Mouse (Mus musculus): ENCODE data around the gene Nipal3. TPM values are rescaled to one million over a fixed set of nuclear protein-coding genes. Genes with fewer than 3 reads are reported as not detected.

Nipal3 gene
- polyA plus RNA-seq (2015; fragmentation: Nextera tagmentation; extraction: Ambion mirVana): 5.8 and 6.3 TPM in 2 replicates

DNA sequence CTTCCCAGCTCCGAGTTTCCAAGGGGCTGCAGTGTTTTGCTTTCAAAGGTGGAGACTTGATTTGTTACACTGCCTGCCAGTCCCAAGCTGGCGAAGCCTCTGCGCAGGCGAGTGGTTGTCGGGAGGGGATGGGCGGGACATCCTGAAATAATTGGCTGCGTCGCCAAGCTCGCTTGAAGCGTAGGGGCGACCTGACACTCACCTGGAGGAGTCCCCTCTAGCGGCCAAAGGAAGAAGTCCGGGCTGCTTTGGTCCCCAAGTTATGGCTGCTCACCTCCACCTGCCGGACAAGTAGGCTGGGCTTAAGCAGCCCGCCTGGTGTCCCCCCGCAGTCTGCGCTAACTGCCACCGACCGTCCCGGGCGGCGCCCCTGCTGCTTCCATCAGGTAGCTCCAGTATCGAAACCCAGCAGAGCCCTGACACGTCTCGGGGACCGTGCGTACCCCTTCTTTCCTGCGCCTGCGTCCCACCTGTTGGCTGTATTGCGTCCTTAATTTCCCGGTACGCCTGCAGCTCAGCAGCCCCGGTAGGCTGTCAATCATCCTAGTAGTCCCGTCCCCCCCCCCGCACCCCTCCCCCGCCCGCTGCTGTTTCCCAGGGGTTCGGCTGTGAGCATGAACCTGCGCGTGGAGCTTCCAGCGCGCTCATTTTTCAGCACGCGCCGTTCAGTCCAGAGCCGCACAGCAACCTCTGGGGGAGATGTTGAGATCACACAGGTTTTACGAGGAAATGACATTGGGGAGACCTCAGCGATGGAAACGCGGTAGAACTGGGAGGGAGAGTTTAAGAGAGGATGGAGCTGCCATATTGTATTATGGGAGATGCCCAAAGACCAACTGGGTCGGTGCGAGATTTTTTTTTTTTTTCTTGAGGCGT lies at the start of gene Nipal3, which contains the start of gene Stpg1:
Gene Nipal3, minus strand, starts transcription at position 518 of the 876 bp plus-strand sequence.
Gene Stpg1, plus strand, starts transcription at position 270 of the 876 bp plus-strand sequence.
- H3K4me1 ChIP-seq (ENCODE audit: control insufficient read depth, insufficient read depth, low read length): peaks cover 5% of the 10 kb centered on the region; the same call in 1 of the 2 replicates
- H3K27me3 ChIP-seq (ENCODE audit: control insufficient read depth, insufficient read depth, low read length): no peaks in the 10 kb centered on the region
- peak; percentile 94 for ATAC-seq (replicated peaks; ENCODE audit: extremely low read depth, insufficient read depth, low FRiP score)
- peak within 1 kb of the TSS; percentile 81 for H3K4me3 ChIP-seq (ENCODE audit: low read length)
- peaks cover 3% of the 10 kb centered on the region; the same call in 1 of the 2 replicates for H3K36me3 ChIP-seq (ENCODE audit: control insufficient read depth, insufficient read depth)
- no peaks in the 10 kb centered on the region for H3K9me3 ChIP-seq (replicated peaks; ENCODE audit: control insufficient read depth, low read length)
- H3K4me2 ChIP-seq (ENCODE audit: low read depth, low read length): peak within 1 kb of the TSS; percentile 82
- peak within 1 kb of the TSS; percentile 79 for H3K9ac ChIP-seq (ENCODE audit: low read length)
- under 1% methylated on average over 53 of the region's 53 CpGs for WGBS
- peak within 1 kb of the TSS; percentile 14 for H3K27ac ChIP-seq (ENCODE audit: low read length)

DNA sequence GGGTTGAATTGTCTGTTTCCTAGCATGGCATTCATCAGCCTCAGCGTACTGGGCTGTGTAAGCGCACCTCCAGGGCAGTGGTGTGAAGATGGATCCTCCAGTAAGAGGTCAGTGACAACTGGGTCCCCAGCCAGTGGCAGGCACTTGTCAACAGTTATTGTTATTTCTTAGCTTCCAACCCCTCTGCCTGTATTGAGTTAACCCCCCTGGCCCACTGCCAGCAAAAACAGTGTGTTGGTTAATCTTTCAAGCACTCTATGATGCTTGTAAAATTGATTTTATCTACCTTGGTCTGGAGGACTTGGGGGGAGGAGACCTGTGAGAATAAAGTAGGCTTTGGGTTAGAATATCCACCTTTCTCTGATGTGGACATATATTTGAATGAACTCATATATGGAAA lies 49.4 kb upstream of the Nipal3 start:
- H3K4me2 ChIP-seq (ENCODE audit: low read depth, low read length): no peak overlapping the region
- no peaks in the 10 kb centered on the region for H3K36me3 ChIP-seq (ENCODE audit: control insufficient read depth, insufficient read depth)
- no peak overlapping the region for H3K4me3 ChIP-seq (ENCODE audit: low read length)
- no peak overlapping the region for H3K9ac ChIP-seq (ENCODE audit: low read length)
- H3K27ac ChIP-seq (ENCODE audit: low read length): peak overlapping the region; percentile 60
- 52% methylated on average over 2 of the region's 2 CpGs for WGBS
- ATAC-seq (replicated peaks; ENCODE audit: extremely low read depth, insufficient read depth, low FRiP score): no peak
- peaks cover 46% of the 10 kb centered on the region for H3K4me1 ChIP-seq (ENCODE audit: control insufficient read depth, insufficient read depth, low read length)
- H3K27me3 ChIP-seq (ENCODE audit: control insufficient read depth, insufficient read depth, low read length): no peaks in the 10 kb centered on the region
- no peaks in the 10 kb centered on the region for H3K9me3 ChIP-seq (replicated peaks; ENCODE audit: control insufficient read depth, low read length)

GRCm38 (mm10) chr4:135540057-135540456 lies 45.2 kb upstream of the Nipal3 start:
- 69% methylated on average over 9 of the region's 9 CpGs for WGBS
- Histone ChIP-seq H3K36me3 (ENCODE audit: control insufficient read depth, insufficient read depth) (no peaks in the 10 kb centered on the region), H3K4me2 (ENCODE audit: low read depth, low read length) (no peak overlapping the region), H3K4me3 (ENCODE audit: low read length) (no peak overlapping the region), H3K27me3 (ENCODE audit: control insufficient read depth, insufficient read depth, low read length) (no peaks in the 10 kb centered on the region; the same call in 1 of the 2 replicates), H3K27ac (ENCODE audit: low read length) (no peak overlapping the region), H3K9me3 (replicated peaks; ENCODE audit: control insufficient read depth, low read length) (no peaks in the 10 kb centered on the region), H3K4me1 (ENCODE audit: control insufficient read depth, insufficient read depth, low read length) (peaks cover 16% of the 10 kb centered on the region), H3K9ac (ENCODE audit: low read length) (no peak overlapping the region)
- ATAC-seq (replicated peaks; ENCODE audit: extremely low read depth, insufficient read depth, low FRiP score): no peak

DNA sequence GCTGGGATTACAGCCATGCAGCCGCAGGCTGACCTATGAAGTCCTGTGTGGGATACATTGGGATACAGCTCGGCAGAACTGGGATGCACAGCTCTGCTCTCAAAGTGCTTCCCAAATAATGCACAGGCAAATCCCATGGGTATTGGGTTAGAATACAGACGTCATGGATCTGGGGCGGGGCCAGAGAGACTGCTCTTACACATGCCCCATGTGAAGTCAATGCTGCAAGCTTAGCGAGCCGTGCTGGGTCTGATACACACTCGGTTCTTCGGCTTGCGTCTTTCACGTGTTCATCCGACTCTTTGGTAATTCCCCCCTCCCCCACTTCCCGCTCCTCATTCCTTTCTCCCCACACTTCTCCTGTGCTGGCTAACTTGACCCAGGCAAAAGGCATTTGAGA lies 44.2 kb upstream of the Nipal3 start:
- Histone ChIP-seq H3K36me3 (ENCODE audit: control insufficient read depth, insufficient read depth) (no peaks in the 10 kb centered on the region), H3K4me2 (ENCODE audit: low read depth, low read length) (no peak overlapping the region), H3K4me3 (ENCODE audit: low read length) (no peak overlapping the region), H3K4me1 (ENCODE audit: control insufficient read depth, insufficient read depth, low read length) (peaks cover 7% of the 10 kb centered on the region), H3K9ac (ENCODE audit: low read length) (no peak overlapping the region), H3K9me3 (replicated peaks; ENCODE audit: control insufficient read depth, low read length) (no peaks in the 10 kb centered on the region), H3K27ac (ENCODE audit: low read length) (no peak overlapping the region), H3K27me3 (ENCODE audit: control insufficient read depth, insufficient read depth, low read length) (no peaks in the 10 kb centered on the region; the same call in 1 of the 2 replicates)
- 82% methylated on average over 12 of the region's 12 CpGs for WGBS
- ATAC-seq (replicated peaks; ENCODE audit: extremely low read depth, insufficient read depth, low FRiP score): no peak

DNA sequence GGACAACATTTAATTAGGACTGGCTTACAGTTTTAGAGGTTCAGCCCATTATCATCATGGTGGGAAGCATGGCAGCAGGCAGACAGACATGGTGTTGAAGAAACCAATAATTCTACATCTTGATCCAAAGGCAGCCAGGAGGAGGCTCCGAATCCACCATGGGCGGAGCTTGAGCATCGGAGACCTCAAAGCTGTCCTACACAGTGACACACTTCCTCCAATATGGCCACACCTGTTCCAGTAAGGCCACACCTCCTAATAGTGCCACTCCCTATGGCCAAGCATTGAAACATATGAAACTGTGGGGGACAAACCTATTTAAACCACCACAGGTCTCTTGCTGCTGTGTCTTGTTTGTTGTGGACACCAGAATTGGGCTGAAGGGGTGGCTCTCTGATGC lies 40.2 kb upstream of the Nipal3 start:
- ATAC-seq (replicated peaks; ENCODE audit: extremely low read depth, insufficient read depth, low FRiP score): no peak
- Histone ChIP-seq H3K9ac (ENCODE audit: low read length) (no peak overlapping the region), H3K36me3 (ENCODE audit: control insufficient read depth, insufficient read depth) (peaks cover 4% of the 10 kb centered on the region; the same call in 1 of the 2 replicates), H3K4me3 (ENCODE audit: low read length) (no peak overlapping the region), H3K4me2 (ENCODE audit: low read depth, low read length) (no peak overlapping the region), H3K4me1 (ENCODE audit: control insufficient read depth, insufficient read depth, low read length) (no peaks in the 10 kb centered on the region), H3K9me3 (replicated peaks; ENCODE audit: control insufficient read depth, low read length) (peaks cover 8% of the 10 kb centered on the region), H3K27ac (ENCODE audit: low read length) (no peak overlapping the region), H3K27me3 (ENCODE audit: control insufficient read depth, insufficient read depth, low read length) (no peaks in the 10 kb centered on the region; the same call in 1 of the 2 replicates)
- 98% methylated on average over 3 of the region's 3 CpGs for WGBS

DNA sequence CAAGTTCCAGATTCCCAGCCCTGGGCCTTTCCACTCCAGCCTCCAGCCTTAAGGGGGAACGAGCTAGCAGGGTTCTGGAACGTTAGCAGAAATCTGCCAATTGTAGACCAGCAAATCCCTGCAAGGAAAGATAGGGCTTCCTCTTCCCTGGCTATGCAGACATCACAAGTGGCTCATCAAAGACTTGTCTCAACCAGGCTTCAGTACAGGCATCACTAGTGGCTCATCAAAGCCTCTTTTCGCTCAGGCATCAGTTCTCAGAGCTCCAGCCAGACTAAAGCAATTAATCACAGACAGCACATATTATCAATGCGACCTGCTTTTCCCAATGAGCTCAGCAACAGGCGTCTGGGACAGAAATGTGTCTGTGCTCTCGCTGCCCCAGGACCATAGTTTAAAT lies 38.2 kb upstream of the Nipal3 start:
- Histone ChIP-seq H3K27me3 (ENCODE audit: control insufficient read depth, insufficient read depth, low read length) (no peaks in the 10 kb centered on the region; the same call in 1 of the 2 replicates), H3K4me2 (ENCODE audit: low read depth, low read length) (no peak overlapping the region), H3K4me3 (ENCODE audit: low read length) (no peak overlapping the region), H3K36me3 (ENCODE audit: control insufficient read depth, insufficient read depth) (peaks cover 4% of the 10 kb centered on the region; the same call in 1 of the 2 replicates), H3K9ac (ENCODE audit: low read length) (no peak overlapping the region), H3K27ac (ENCODE audit: low read length) (no peak overlapping the region), H3K4me1 (ENCODE audit: control insufficient read depth, insufficient read depth, low read length) (no peaks in the 10 kb centered on the region), H3K9me3 (replicated peaks; ENCODE audit: control insufficient read depth, low read length) (peaks cover 8% of the 10 kb centered on the region)
- ATAC-seq (replicated peaks; ENCODE audit: extremely low read depth, insufficient read depth, low FRiP score): no peak
- WGBS: 63% methylated on average over 6 of the region's 6 CpGs

DNA sequence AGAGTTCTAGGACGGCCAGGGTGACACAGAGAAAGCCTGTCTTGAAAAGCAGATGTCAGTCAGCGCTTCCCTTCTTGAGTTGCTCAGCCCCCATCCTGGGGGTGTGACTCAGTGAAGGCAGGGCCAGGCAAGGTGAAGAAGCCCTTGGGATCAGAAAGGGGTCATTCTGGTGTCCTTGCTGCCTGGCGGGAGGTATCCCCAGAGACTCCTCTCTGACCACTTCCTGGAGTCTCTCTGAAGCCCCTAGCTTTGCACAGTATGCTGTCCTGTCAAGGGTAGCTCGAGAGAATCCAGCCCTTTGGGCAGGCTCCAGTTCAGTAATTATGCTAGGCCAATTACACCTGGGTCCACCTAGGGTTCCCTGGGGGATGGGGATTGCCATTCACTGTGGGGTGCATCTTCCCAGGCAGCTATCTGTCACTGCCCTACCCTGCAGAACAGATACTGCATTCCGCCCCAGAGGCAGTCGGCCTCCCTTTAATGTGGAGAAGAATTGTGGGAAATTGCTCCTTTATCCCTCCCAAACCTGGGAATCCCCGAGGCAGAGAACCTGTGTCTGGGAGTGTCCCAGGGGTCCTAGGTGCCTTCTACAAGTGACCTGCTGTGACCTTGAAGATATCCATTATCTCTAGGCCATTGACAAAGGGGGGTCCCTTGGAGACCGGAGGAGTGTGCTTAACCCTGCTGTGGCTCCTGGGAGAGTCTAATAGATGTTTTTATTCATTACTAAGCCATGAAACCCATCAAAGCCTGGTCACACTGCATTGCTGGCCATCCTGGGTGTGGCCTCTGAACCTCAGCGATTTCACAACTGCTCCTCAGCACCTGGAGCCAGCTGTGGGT lies 37.2 kb upstream of the Nipal3 start:
- WGBS: 57% methylated on average over 9 of the region's 9 CpGs
- Histone ChIP-seq H3K27me3 (ENCODE audit: control insufficient read depth, insufficient read depth, low read length) (no peaks in the 10 kb centered on the region; the same call in 1 of the 2 replicates), H3K36me3 (ENCODE audit: control insufficient read depth, insufficient read depth) (peaks cover 4% of the 10 kb centered on the region; the same call in 1 of the 2 replicates), H3K4me2 (ENCODE audit: low read depth, low read length) (no peak overlapping the region), H3K4me3 (ENCODE audit: low read length) (no peak overlapping the region), H3K9me3 (replicated peaks; ENCODE audit: control insufficient read depth, low read length) (peaks cover 8% of the 10 kb centered on the region), H3K4me1 (ENCODE audit: control insufficient read depth, insufficient read depth, low read length) (no peaks in the 10 kb centered on the region), H3K9ac (ENCODE audit: low read length) (no peak overlapping the region), H3K27ac (ENCODE audit: low read length) (no peak overlapping the region)
- no peak; the same call in 1 of the 2 replicates for ATAC-seq (replicated peaks; ENCODE audit: extremely low read depth, insufficient read depth, low FRiP score)

GRCm38 (mm10) chr4:135531236-135531635 lies 36.4 kb upstream of the Nipal3 start:
- Histone ChIP-seq H3K4me1 (ENCODE audit: control insufficient read depth, insufficient read depth, low read length) (0 out of 2 replicates have a peak, but pooled peaks cover 2% of the 10 kb centered on the region), H3K9me3 (replicated peaks; ENCODE audit: control insufficient read depth, low read length) (peaks cover 8% of the 10 kb centered on the region)

More at GRCm38 (mm10) chr4:135531236-135531635, 36.4 kb upstream of the Nipal3 start:
- ATAC-seq (replicated peaks; ENCODE audit: extremely low read depth, insufficient read depth, low FRiP score): no peak
- Histone ChIP-seq H3K36me3 (ENCODE audit: control insufficient read depth, insufficient read depth) (peaks cover 4% of the 10 kb centered on the region; the same call in 1 of the 2 replicates), H3K4me2 (ENCODE audit: low read depth, low read length) (no peak overlapping the region), H3K4me3 (ENCODE audit: low read length) (no peak overlapping the region), H3K27ac (ENCODE audit: low read length) (no peak overlapping the region), H3K27me3 (ENCODE audit: control insufficient read depth, insufficient read depth, low read length) (no peaks in the 10 kb centered on the region), H3K9ac (ENCODE audit: low read length) (no peak overlapping the region)
- WGBS: 88% methylated on average over 9 of the region's 9 CpGs

All from heart, embryonic 16.5 days (tissue).